Mouse (Mus musculus) R1 (cell line): ENCODE results near the gene Pdzrn3.

Source experiments
- DNase-seq: peaks from one replicate; pipeline ENCODE4 v3.0.0-alpha.2; 2018; ENCODE audit warnings: low read depth, low spot score

Gene Pdzrn3

DNA sequence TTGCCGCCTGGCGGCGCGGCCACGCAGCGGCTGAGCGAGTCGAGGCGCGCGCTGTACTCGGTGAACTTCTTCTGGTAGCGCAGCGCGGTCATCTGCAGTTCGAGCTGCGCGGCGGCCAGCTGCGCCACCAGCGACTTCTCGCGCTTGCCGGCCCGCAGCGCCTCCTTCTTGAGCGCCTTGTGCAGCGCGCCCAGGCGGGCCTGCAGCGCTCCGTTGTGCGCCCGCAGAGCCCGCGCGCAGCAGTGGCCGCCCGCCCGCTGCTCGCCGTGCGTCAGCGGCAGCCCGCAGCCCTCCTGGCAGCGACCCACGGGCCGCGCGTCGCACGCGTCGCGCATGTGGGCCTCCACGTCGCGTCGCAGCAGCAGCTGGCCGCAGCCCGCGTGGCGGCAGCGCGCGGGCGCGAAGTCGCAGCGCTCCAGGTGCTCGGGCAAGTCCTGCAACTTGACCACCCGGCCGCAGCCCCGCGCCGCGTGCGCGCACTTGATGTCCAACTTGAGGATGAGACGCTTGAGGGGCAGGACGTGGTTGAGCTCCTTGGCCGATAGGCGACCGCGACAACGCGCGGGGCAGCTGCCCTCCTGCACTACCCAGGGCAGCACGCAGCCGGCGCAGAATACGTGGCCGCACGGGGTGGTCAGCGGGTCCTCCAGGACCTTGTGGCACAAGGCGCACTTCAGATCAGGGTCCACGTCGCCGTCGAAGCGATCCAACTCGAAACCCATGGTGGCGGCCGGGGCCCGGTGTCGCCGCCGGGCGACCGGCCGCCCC is at the start of gene Pdzrn3:
Gene Pdzrn3 (minus strand): TSS at position 731 of the 768 bp plus-strand sequence.
- DNase-seq, result peak; percentile 57

DNA sequence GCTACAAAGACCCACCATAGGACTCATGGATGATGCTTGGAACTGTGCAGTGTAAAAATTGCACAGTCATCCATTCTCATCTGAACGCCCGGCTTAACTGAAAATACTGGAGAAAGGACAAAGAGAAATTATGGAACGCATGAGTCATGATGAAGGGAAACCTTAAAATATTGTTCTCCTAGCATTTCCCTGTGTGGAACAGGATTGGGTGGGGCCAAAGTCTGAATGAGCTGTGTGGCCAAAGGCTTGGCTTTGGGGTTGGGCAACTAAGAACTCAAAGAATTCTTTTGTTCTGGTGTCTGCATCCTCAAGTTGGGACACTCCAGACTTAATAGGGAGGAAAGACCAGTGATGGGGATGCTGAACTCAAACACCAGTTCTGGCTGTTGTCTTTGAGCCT is 49.6 kb upstream of the Pdzrn3 start:
- DNase-seq, result peak; percentile 70

DNA sequence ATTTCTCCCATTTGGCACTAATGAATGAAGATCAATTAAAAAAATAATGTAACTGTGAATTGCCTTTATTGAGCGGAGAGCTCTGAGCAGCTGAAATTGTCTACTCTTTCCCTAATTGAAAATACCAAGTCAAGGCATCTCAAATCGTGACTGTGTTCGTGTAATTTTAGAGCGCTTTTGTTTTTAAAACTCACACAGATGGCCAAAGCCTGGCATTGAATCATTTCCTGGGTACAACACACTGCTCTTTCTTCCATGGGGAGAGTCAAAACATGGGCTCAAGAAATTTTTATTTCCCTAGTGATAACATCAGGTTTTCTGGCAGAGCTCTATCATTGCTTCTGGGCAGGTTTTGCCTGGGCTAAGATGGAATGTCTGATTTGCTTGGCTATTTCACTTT is 48.6 kb upstream of the Pdzrn3 start:
- DNase-seq, result no peak

DNA sequence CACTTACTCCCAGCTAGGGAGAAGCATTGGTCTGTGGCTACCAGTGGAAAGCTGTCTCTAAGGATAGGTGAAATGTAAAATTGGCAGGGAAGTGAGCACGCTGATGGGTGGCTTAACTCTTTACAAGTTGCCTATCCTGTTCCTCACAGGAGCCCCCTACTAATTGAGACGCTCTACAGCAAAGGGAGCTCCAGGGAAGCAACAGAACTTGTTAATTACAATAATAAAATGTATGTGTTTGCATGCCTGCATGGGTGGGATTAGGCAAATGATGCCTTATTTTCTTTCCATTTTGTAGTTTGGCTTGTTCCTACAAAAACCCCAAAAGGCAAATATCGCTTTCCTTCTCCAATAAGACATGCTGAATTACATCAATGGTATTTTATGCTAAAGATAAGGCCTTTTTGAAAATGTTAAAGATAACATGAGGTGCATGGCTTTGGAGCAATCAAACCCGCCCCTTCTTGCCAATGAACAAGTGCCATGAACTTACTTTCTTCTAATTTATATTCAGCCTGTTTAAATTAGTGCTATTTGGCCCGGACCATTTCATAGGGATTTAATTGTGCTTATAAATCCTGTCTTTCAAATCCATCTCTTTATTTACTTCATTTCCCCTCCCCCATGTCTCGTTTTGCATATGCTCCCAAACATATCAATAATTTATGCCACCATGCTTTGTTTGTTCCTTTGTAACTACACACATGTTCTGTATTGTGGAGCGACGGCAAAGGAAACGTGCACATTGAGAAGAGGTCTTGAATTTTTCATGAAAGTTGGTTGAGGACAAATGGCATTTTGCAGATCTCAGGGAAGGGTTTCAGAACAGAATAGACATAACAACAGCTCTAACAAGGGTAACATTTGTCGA is 44.6 kb upstream of the Pdzrn3 start:
- DNase-seq, result no peak

DNA sequence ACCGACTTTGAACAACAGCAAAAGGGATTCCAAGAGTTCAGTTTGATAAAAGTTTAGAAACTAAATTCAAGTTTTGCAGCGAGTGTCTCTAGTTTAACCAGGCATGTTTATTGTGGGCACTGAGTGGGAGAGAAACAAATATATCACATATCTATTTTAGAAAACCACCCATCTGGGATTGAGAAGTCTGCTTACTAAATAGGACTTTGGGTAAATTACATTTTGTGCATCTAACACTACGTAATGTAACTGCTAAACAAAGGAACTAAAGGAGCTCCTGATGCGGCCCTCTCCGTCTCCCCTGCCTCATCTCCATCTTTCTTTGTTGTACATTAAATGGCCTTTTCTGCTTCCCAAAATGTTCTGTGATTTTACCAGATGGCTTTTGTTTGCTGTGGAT is 40.5 kb upstream of the Pdzrn3 start:
- DNase-seq, result no peak

DNA sequence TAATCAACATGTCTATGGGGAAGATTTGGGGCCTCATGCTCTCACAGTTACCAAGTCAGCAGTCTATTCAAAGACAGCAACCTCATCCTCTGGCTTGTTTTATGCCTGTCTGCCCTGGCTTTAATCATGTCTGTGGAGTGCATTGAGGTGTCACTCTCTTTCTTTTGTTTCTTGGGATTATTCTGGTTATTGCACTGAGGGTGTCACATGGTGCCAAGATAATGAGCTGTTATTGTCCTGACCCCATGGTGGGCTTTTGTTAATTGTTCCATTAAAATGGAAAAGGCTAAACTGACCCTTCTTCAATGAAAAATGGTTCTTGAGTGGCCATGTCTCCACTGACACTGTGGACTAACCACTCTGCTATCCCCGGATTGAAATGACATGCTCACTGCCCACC is 34.0 kb upstream of the Pdzrn3 start:
- no peak for DNase-seq

DNA sequence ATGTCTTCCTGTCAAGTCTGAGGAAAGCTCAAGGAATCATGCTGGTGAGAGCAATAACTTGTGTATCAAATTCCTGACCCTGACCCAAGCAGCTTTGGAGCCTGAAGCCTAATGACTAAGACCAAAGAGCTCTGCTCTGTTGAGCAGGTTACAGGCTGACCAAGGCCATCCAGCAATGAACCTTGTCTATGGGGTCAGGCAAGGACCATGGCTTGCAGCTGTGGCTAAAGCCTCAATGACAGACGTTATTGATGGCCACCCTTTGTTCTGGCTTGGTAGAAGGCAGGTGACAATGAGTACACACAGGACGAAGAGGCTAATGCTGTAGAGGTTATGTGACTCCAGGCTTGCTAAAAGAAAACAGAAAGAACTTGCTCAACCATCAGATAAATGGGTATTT is 33.4 kb upstream of the Pdzrn3 start:
- no peak for DNase-seq

DNA sequence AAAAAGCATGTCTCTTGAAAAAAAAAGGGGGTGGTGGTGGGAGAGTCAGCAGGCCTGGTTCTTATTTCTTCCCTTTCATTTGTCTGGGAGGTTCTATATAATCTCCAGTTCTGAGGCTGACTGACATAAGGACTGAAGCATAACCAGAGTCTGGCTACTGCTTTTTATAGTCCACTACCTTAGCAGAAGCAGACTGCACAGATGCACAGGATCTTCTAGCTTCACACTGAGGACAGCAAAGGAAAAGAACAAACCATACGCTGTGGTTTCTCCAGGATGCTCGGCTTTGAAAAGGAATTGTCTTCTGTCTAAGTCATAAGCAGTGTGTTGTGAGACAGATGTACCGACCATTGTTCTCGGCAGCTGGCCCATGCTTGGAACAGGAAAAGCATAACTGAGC is 19.0 kb upstream of the Pdzrn3 start:
- no peak for DNase-seq

DNA sequence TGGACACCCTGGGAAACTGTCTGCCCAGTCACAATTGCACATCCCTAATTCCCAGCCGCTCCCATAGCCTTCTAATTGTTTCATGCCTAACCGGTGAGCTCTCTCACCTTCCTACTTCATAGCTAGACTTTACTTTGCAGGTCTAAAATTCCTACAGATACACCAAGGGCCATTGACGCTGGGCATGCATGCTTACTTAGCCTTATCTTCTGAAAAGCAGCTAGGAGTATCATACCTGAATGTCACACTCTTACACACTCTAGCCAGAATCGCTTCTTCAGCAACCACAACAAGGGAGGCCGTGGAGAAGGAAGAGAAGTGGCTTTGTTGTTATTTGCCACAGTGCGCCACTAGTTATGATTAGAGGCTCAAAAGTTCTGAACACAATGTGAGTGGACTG is 18.2 kb upstream of the Pdzrn3 start:
- no peak for DNase-seq

DNA sequence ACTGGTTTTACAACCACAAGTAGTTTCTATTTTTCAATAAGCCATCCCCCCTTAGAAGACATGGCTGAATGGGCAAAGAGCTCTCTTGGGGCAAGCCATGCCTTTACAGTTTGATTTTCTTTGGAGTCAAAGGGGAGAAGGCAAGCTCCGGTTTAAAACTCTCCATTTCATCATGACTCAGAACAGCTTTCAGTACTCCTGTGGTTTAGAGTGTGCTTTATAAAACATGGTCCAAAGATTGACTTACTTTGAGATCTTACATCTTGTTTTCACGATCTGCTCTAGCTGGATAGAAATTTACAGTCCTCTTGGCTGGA is 15.1 kb upstream of the Pdzrn3 start:
- DNase-seq, result no peak

DNA sequence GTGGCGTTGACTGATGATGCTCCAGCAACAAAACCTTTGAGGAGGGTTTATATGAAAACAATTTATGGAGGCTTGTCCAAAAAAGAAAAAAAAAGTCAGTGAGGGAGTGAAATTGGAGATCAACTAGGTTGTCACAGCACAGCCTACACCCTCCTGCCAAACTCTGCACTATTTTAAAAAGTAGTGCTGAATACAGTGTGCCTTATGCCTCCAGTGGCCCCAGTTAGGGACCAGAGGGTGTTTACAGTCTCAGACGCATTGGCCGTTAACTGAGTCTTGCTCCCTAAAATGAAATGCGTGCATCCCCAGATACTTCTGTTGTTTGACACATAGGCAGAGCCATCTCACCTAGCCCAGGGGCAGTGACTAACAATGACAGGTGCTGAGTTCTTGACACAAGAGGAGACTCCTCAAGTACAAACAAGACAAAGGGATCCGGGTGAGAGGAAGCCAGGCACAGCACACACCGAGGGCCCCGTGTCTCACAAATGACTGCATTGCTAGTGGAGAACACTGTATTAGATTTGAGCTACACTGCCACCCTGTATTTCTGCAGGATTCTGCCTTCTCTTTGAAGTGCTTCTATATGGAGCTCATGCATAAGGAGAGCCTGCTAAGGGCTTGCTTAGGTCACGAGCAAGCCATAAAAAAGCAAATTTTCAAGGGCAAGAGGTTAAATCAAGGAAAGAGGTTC is 14.6 kb upstream of the Pdzrn3 start:
- DNase-seq, result no peak

DNA sequence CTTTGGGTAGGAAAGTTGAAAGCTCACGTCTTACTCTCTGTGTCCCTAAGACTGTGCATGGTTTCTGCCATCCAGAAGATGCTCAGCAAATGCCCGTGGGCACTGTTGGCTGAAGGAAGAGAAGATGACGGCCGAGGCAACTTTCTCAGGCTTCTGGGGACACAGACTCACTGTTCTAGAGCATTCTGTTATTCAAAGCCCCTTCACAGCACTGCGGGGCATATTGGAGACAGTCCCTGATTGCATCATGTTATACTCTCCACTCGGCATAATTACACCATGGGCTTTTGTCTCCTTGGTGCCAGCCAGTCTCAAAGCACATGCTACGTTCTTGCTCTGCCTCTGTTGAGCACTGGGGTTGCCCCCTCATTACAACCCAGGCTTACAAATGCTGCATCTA is 7.8 kb upstream of the Pdzrn3 start:
- no peak for DNase-seq

DNA sequence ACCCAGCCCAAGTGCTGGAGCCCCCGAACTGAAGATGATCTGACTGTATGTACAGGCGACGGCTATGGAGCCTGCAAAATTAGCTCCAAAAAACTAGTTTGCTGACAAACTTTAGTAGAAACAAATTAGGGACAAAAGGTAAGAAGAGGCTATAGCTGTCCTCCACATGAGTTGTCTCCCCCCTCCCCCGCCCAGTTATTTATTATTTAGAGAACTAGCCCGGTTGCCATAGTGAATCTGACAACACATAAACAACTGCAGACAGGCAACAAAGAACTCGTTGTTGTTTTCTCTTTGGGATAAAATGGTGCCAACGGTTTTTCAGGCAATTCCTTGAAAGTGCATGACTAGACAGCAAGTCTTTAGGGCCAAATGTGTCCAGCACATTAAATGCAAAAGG is 7.3 kb upstream of the Pdzrn3 start:
- no peak for DNase-seq

DNA sequence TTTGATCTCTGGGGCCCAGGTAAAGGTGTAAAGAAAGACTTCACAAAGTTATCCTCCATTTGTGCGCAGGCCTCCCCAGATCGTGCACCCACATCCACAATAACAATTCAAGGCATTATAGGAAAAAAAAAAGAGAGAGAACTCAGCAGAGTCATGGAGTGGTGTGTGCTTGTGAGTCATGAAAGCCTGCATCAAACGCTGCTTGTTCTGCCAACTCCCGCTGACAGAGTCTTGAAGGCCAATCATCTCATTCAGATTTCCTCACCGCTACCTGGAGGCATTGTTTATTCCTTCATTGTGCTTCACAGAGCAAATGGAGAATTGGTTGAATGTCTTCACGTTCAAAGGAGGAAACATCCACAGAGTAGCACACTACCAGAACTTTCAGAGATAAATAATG is 6.8 kb upstream of the Pdzrn3 start:
- no peak for DNase-seq

DNA sequence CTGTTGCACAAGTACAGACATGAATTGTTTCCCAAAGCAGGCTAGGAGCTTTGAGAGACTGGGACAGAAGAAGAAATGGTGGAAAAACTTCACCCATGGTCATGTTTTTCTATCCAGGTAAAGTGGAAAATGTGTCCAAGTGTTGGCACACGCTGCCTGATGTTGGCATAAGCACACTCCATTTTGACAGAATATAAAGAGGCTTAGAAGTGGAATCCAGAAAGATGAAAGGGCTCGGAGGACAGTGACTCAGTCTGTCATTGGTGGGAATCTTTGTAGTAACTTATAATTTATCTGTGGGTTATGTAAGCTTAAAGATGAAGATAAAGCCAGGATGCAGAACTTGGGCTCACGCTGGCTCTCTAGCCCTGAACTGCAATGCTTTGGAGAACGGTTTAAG is 5.2 kb upstream of the Pdzrn3 start:
- DNase-seq, result no peak

DNA sequence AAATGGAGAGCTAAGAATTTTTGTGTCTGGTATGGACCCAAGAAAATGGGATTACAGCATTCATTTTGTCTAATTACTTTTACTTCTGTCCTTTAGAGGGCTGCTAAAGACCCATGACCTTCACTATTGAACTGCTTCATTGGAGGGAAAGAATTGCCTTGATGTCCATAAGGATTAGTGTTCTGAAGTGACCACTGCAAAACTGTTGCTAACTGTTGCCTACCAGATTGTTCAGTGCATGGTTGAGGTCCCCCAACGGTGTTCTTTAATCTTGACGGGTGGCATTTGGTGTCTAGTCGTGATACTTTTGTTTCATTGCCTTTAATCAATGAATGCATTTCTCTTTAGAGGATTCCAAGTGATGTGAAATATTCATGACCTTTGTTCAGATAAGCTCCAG is 1.8 kb upstream of the Pdzrn3 start:
- DNase-seq, result no peak

DNA sequence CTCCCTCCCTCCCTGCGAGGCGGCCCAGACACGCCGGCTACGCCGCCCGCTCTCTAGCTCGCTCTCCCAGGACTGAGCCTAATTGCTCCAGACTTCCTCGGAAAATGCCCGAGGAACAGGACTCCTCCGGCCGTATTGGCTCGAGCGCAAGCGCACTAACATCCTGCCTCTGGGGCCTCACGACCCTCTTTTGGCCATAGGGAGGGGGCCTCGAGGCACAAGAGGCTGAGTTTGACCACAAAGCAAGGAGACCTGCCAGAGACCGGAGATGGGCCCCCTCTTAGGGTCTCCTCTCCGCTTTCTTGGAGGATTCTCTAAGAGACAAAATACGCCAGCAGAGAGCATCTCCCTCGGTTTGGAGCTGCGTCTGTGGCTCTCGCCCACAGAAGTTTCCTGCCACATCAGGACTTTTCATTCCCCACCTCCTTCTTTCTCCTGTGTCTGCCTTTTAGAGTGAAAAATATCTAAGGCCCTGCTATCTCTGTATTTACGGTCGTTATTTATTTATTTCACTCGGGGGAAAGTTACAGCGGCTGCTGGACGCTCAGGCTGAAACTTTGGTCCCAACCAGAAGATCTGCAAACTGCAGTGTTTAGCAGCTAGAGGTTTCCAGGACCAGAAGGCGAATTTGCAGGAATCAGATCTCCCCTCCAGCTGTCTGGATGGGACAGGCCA is 375 bp upstream of the Pdzrn3 start:
- peak; percentile 79 for DNase-seq

DNA sequence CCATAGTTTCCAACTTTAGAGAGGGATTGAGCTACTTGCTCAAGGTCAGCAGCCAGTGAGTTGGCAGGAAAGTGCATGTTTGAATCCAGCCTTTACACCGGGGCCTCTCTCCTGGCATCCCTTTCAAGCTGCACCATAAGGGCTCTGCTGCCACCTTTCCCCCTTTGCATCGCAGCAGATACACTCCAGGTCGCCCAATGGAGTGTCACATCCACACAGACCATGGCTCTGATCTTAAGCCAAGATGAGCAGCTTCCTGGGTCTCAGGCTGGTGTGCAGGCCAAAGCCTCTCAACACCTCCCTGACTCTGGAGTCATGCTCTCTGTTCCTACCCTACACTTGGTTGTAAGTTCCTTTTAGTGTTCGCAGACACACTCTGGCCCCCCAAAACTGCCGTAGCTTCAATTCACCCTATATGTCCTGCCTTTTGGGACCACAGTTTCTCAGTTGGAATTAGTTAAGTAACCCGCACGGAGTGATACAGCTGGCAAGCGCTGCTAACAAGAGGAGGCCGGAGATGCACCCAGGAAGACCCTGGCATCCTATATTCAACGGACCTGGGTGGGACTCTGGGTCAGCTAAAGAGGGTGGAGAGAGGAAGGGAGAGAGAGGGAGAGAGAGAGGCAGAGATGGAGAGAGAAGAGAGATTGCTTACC is 1.1 kb downstream of the Pdzrn3 start:
- no peak for DNase-seq

DNA sequence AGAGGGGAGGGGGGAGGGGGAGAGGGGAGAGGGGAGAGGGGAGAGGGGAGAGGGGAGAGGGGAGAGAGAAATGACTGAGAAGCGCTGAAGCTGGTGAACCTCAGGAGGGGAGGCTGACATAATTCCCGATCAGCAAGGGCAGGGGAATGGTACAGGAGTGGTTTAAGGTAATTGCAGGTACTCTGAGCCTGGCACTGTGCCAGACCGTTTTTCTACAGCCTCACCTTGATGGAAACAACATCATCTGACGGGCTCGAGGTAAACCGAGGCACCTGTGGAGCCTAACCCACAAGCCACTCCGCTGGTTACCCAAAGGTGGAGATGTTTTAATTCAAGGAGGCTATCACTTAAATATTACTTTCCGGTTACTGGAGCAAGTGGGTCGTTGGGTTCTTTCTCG is 1.6 kb downstream of the Pdzrn3 start:
- DNase-seq, result no peak

DNA sequence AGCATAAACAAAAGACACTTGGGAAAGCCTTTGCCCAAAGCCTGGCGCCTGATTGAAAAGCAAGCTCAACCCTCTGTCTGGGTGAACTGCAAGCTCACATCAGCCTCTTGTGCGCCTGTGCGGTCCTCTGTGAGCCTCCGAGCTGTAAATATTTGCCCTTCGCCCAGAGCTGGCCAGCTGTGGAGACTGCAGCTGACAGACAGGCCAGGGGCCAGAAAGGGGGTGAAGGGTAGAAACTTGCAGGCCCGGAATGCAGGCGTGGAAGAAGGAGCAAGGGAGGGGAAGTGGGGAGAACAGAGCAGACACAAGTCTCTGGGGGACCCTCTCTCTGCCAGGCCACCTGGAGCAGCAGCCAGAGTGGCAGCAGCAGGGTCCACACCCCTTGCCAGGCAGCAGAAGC is 3.0 kb downstream of the Pdzrn3 start:
- no peak for DNase-seq

DNA sequence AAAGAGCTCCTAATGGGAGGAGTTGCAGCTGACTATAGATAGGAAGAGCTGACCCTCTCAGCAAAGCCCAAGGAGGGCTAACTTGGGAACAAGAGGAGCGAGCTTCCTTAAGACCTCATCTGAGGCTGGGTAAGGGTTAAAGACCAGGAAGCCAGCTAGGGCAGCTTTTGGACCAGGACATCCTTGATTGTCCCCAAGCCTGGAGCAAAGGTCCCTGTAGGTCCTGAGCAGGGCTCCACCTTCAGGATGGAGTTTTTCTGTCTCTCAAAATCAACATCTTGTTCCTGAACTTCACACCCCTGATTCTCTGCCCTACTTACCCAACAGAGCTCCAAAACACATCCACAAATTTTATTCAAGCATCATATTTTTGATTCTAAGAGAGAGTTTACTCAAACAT is 3.5 kb downstream of the Pdzrn3 start:
- no peak for DNase-seq

DNA sequence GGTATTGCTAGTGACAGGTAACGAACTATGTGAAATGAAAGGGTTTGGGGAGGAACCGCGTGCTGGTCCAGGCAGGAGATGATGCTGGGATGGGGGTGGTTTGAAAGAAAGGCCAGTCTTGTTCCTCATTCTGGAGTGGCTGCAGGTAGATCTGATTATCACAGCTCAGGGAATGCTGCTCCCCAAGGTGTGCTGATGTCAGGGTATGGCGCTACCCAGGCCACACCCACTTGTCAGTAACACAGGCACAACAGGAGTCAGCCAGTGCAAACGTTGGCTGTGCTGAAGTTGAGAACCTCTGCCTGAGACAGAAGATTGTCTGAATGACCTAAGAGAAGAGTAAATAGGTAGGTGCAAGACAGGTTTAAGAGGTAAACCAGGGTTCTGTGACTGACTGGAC is 4.7 kb downstream of the Pdzrn3 start:
- DNase-seq, result no peak
